Mouse (Mus musculus) erythroblast, embryonic 14.5 days (primary cell): Measurements from ENCODE around the gene Foxo3. TPM values are rescaled to one million over a fixed set of nuclear protein-coding genes. Genes with fewer than 3 reads are reported as not detected.

Experiments used
- H3K27me3 ChIP-seq: 2 replicates; pipeline ENCODE4 v1.6.1; 2012; ENCODE audit warnings: inconsistent platforms; ENCODE audit not compliant: control insufficient read depth
- H3K36me3 ChIP-seq: 2 replicates; pipeline ENCODE4 v1.6.1; 2012; ENCODE audit warnings: mild to moderate bottlenecking, inconsistent platforms; ENCODE audit not compliant: control insufficient read depth
- H3K4me1 ChIP-seq: 2 replicates; pipeline ENCODE4 v1.6.1; 2012; ENCODE audit warnings: inconsistent platforms; ENCODE audit not compliant: control insufficient read depth
- H3K4me3 ChIP-seq: replicated peaks from 2 replicates; pipeline ENCODE3; 2012; ENCODE audit warnings: moderate library complexity, mild to moderate bottlenecking, inconsistent platforms
- H3K9me3 ChIP-seq: 2 replicates; pipeline ENCODE4 v1.6.1; 2012; ENCODE audit warnings: low read length, inconsistent platforms, mixed read lengths; ENCODE audit not compliant: control insufficient read depth
- GATA1 ChIP-seq: IDR thresholded peaks from 2 replicates; pipeline ENCODE4 v1.6.1; 2012; ENCODE audit warnings: low read length, inconsistent platforms, mixed read lengths
- TAL1 ChIP-seq: IDR thresholded peaks from 3 replicates; pipeline ENCODE4 v1.6.1; 2012; ENCODE audit warnings: low read length, inconsistent platforms, mixed read lengths
- polyA plus RNA-seq: library from polyadenylated mRNA; stranded (reverse); fragments of >175 nt; gene quantifications from 2 replicates; pipeline ENCODE4 v1.2.3, GENCODE M21; 2012

Foxo3 gene
- polyA plus RNA-seq, 1 experiment, result 19.0 TPM

DNA sequence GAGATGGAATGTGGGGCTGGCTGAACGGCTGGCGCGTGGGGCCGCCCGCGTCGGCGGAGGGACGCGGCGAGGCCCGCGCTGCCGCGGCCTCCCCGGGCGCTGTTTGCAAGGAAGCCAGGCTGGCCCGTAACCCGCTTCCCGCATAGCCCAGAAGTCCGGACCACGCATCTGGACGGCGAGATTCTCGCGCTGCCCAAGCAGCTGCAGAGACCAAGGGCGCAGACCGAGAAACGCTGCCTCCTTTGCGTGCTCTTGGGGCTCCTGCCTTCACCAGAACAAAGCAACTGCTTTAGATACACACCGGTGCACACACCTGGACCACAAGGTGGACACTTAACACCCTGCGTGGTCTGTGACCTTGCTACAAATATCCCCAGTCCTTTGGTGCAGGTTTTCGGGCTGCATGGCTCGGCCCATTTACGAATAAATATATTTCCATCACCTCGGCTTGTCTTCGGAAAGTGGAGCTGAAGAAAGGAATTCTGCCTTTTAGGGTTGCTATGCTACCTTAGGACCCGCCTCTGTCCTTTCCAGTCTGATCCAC is 1.8 kb upstream of the Foxo3 start:
- Histone ChIP-seq H3K4me3 (peak overlapping the region; percentile 90), H3K4me1 (peaks cover 35% of the 10 kb centered on the region), H3K27me3 (peaks cover 5% of the 10 kb centered on the region), H3K36me3 (peaks cover 21% of the 10 kb centered on the region), H3K9me3 (no peaks in the 10 kb centered on the region)
- TF ChIP-seq GATA1, result no peak

DNA sequence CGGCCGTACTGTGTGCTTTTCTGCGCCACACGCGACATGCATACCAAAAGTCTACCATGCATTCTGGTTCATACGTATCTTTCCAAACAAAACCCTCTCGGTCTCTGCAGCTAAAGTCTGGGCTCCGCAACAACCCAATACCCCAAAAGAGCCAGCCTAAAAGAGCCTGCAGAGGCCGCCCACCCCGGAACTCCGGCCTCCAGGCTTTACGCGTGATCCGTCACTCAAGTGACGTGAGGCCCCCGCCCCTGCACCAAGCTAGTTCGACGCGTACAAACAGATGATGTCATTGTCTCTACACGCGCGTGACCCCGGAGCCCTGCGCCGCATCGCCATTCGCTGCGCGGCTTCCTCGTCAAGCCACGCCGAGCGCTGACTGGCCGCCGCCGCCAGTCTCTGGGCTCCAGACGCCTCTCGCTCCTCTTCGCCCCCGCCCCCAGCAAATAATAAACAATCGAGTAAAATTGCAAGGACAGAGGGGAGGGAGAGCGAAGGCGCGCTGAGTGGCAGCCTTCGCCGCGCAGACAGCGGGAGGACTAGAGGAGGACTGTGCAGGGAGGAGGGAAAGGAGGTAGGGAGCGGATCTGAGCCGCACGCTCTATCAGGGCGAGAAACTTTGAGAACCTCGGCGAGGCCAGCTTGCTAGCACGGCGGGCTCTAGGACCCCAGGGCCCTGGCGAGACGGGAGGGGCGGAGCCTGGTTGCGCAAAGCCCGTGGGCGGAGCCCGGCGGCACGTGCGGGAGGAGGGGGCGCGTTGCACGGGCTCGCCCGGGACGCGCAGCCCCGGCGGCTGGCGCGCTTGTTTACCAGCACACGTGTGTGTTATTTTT is 1.1 kb upstream of the Foxo3 start:
- Histone ChIP-seq H3K27me3 (peaks cover 5% of the 10 kb centered on the region), H3K36me3 (peaks cover 28% of the 10 kb centered on the region), H3K4me1 (peaks cover 40% of the 10 kb centered on the region), H3K4me3 (peak overlapping the region; percentile 90), H3K9me3 (no peaks in the 10 kb centered on the region)
- TF ChIP-seq GATA1 (no peak), TAL1 (no peak)

DNA sequence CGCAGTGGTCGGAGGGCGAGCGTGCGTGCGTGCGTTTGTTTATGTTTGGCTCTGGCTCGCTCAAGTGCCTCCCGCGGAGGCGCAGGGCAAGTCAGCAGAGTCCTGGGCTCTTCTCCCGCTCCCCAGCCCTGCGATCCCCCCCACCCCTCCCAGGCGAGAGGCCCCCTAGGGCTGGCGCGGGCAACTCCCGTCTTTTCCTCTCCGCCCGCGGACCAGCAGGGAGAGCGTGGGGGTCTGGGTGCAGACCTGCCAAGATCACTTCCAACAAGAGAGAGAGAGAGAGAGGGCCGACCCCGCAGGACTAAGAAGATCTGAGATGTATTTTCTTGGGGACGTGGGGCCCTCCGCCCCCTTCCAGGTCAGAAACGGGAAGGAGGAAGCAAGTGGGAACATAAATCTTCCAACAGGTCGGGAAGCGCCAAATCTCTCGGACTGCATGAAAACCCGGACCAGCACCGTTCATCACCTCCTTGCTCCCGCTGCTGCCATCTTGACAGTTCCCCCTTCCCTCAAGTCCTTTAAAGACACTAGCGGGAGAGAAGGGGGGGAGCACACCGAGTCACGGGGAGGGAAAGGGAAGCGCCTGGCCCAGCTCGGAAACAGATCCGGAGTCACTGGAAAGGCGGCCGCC is 569 bp downstream of the Foxo3 start:
- Histone ChIP-seq H3K36me3 (peaks cover 45% of the 10 kb centered on the region), H3K27me3 (peaks cover 2% of the 10 kb centered on the region; the same call in 1 of the 2 replicates), H3K9me3 (no peaks in the 10 kb centered on the region), H3K4me1 (peaks cover 57% of the 10 kb centered on the region), H3K4me3 (peak overlapping the region; percentile 90)
- TF ChIP-seq TAL1 (no peak), GATA1 (no peak)

DNA sequence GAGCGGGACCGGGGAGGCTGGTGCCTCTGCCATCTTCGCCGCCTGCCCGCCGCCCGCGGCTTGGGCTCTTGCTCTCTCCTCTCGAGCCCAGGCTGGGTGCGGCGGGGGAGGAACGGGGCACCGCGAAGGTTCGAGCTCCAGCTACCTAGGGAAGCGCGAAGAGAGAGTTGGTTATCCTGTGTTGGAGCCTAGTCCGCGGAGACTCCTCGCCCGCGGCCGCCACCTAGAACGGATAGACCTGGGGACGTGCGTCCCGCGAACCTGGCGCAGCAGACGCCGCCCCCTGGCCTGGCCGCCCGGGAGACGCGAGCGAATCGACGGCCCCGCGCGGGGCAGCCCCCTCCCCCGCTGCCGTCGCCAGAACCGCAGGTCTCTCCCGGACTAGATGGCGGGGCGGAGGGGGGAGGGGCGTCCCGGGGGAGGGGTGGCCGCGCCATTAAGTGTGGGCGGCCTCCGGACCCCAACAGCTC is 1.1 kb downstream of the Foxo3 start:
- Histone ChIP-seq H3K4me3 (peak overlapping the region; percentile 90), H3K36me3 (peaks cover 51% of the 10 kb centered on the region), H3K9me3 (no peaks in the 10 kb centered on the region), H3K4me1 (peaks cover 63% of the 10 kb centered on the region), H3K27me3 (peaks cover 2% of the 10 kb centered on the region; the same call in 1 of the 2 replicates)
- TF ChIP-seq GATA1, result no peak
- TF ChIP-seq TAL1, result no peak

DNA sequence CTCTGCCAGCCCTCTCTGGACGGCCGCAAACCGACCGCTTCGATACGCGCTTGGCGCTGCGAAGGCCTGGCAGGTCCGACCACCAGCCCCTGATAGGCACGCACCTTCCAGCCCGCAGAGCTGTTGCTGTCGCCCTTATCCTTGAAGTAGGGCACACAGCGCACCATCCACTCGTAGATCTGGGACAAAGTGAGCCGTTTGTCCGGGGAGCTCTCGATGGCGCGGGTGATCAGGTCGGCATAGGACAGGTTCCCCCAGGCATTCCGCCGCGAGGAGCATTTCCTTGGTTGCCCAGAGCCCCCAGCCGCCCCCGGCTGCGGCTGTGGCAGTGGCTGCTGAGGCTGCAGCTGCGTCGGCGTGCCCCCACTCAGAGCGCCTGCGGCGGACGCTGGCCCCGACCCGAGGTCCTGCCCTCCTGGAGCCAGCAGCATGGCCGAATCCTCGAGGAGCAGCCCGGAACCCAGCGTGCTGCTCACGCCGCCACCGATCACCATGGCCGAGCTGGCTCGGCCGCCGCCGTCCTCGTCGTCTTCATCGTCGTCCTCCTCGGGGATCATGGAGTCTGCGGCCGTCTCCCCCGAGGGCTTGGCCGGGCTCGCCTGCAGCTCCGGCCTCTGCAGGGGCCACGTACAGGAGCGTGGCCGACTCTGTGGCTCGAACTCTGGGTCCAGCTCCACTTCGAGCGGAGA is 1.7 kb downstream of the Foxo3 start:
- Histone ChIP-seq H3K36me3 (peaks cover 57% of the 10 kb centered on the region), H3K9me3 (no peaks in the 10 kb centered on the region), H3K4me1 (peaks cover 68% of the 10 kb centered on the region), H3K4me3 (peak overlapping the region; percentile 90), H3K27me3 (no peaks in the 10 kb centered on the region; the same call in 1 of the 2 replicates)
- TF ChIP-seq GATA1, result no peak
- no peak for TF ChIP-seq TAL1

DNA sequence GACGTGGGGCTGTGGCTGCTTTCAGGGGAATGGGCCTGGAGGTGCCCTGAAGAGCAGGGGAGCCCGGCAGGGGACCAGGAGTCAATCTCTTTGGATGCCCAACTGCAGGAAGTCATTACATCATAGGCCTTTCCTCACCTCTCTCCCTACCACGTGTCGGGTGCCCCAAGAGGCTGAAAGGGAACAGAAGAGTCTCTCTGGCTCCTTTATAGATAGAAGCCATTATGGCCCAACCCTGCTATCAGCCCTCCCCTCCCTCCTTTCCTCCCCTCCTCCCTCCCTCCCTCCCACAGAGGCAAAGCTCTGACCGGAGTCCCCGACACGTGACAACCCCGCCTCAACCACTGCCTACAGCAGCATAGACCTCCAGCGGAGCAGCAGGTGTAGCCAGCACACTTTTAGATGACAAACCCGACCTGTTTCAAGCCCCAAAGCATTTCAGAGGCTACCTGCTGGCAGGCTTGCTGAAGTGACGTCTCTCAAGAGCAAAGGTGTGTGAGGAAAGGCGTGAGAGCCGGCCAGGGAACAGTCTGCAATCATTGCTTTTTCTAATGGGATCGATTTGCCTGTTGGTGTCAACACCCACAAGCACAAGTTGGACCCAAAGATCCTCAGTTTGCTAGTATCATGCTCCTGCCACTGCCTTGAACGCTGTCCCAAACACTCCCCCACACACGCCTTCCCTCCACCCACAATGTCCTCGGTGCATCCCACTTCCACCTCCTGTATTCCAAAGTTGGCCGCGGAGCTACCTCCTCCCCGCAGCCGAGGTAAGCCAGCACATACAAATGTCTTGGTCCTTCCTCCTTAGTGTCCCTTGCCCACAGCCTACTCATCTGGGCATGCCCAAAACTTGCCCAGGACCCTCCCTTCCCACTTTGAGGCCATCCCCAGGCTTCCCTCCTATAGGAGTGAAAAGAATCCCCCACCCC is 2.5 kb downstream of the Foxo3 start:
- H3K9me3 ChIP-seq, result no peaks in the 10 kb centered on the region
- peaks cover 65% of the 10 kb centered on the region for H3K36me3 ChIP-seq
- H3K4me1 ChIP-seq, result peaks cover 69% of the 10 kb centered on the region
- no peaks in the 10 kb centered on the region for H3K27me3 ChIP-seq
- peak overlapping the region; percentile 90 for H3K4me3 ChIP-seq
- TF ChIP-seq GATA1 (no peak; the same call in 1 of the 2 replicates), TAL1 (no peak)

DNA sequence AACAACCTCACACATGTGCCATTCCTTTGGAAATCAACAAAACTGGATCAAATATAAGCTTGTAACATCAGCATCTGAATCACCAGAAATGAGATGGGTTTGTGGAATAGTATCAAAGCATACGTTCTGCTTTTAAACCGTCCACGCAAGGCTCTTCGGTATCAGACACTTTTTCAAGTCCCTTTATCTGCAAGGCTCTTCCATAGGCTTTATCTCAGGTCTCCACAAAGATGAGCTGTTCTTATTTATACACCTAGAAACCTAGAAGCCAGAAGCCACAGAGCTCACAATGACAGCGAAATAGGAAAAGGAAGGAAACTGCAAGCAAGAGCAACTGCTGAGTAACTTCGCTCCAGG is 3.2 kb downstream of the Foxo3 start:
- no peak for TF ChIP-seq GATA1
- TF ChIP-seq TAL1, result no peak
- H3K27me3 ChIP-seq, result no peaks in the 10 kb centered on the region
- peaks cover 71% of the 10 kb centered on the region for H3K36me3 ChIP-seq
- H3K9me3 ChIP-seq, result peaks cover 3% of the 10 kb centered on the region
- peaks cover 71% of the 10 kb centered on the region for H3K4me1 ChIP-seq
- H3K4me3 ChIP-seq, result peak overlapping the region; percentile 90

DNA sequence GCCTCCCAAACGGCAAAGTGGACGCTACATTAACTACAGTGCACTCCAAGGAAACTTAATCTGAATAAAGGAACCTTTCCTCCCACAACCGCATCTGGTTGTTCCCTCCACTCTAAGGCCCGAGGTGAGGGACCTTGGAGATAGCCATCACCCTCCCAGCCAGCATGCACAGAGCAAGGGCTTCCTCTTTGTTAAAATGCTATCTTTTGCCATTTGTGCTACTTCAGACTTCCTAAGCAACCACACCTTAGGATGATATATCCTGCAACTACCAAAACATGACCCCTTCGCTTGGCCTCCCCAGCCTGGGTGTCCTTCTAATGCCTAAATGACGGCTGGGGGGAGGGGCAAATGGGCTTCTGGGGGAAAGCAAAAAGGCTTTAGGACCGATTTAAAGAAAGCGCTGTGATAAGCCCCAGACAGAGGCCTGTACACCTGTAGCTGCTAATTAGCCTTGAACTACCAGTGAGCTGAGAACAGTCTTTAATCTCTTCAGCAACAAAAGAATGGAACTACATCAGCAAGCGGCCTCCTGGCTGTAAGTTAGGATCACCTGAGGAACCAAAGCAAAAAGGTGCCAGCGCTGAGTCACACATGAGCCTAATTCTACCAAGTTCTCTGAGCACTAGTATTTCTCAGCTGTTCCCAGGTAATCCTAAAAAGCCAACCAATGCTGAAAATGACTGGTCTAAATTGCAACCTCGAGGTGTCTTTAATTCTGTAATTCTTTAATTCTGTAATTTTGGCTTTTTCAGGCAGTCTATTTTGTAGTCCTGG is 4.9 kb downstream of the Foxo3 start:
- Histone ChIP-seq H3K4me3 (peak overlapping the region; percentile 90), H3K9me3 (peaks cover 20% of the 10 kb centered on the region), H3K27me3 (peaks cover 6% of the 10 kb centered on the region; the same call in 1 of the 2 replicates), H3K36me3 (peaks cover 89% of the 10 kb centered on the region), H3K4me1 (peaks cover 75% of the 10 kb centered on the region)
- no peak for TF ChIP-seq TAL1
- no peak for TF ChIP-seq GATA1
